Mouse (Mus musculus) neural tube, embryonic 12.5 days (tissue): Measurements from ENCODE around the gene Tenm4. TPM values are rescaled to one million over a fixed set of nuclear protein-coding genes. Genes with fewer than 3 reads are reported as not detected.

Source experiments
- ATAC-seq: fragments of 200-750 bp; cut with Nextera tagmentation; 2 replicates; pipeline ENCODE4 v1.8.0; 2017; ENCODE audit warnings: low read depth, mild to moderate bottlenecking, moderate TSS enrichment, moderate library complexity; ENCODE audit not compliant: low FRiP score
- H3K27ac ChIP-seq: fragments of 300-500 bp; sonication (generic); 2 replicates; pipeline ENCODE4 v1.5.1; 2016
- H3K27me3 ChIP-seq: fragments of 300-500 bp; sonication (generic); replicated peaks from 2 replicates; pipeline ENCODE4 v1.6.1; 2016; ENCODE audit warnings: mild to moderate bottlenecking
- H3K36me3 ChIP-seq: fragments of 300-500 bp; sonication (generic); 2 replicates; pipeline ENCODE4 v1.6.1; 2016; ENCODE audit warnings: mild to moderate bottlenecking
- H3K4me1 ChIP-seq: fragments of 300-500 bp; sonication (generic); 2 replicates; pipeline ENCODE4 v1.6.1; 2016
- H3K4me2 ChIP-seq: fragments of 300-500 bp; sonication (generic); replicated peaks from 2 replicates; pipeline ENCODE4 v1.6.1; 2016; ENCODE audit warnings: mild to moderate bottlenecking
- H3K4me3 ChIP-seq: fragments of 300-500 bp; sonication (generic); 2 replicates; pipeline ENCODE4 v1.5.1; 2016
- H3K9ac ChIP-seq: fragments of 300-500 bp; sonication (generic); 2 replicates; pipeline ENCODE4 v1.6.1; 2016; ENCODE audit warnings: mild to moderate bottlenecking
- H3K9me3 ChIP-seq: fragments of 300-500 bp; sonication (generic); 2 replicates; pipeline ENCODE4 v1.6.1; 2016; ENCODE audit warnings: mild to moderate bottlenecking
- WGBS: fragments of 180-500 bp; shearing (Covaris S2); methylation state at CpG from one replicate; pipeline ENCODE4 v1.1.7; 2016; 5-methylcytosine and 5-hydroxymethylcytosine counted together
- polyA plus RNA-seq: library from polyadenylated mRNA; unstranded; fragments of >200 nt; fragmentation: Nextera tagmentation; extraction: Ambion mirVana; gene quantifications from 2 replicates; pipeline ENCODE4 v1.2.1, GENCODE M21; 2016

Tenm4 gene
- polyA plus RNA-seq, 1 experiment from 2014 or later: 33.0 TPM

DNA sequence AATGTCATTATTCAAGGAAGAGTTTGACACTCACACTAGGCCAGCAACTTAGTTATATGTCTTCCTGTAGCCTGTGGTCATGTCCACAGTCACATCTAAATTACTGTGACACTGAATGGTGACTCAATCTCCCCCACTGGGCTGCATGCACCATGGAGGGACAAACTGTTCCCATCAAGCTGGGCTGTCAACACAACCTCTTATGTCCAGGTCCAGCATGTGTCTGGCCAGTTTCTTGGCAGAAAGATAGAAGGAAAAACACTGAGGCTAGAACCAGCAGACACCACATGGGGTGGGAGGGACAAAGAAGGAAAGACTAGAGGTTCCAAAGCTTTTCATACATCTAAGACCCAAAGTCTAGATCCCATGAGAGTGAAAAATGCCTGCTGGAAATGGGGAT, 541.8 kb downstream of the Tenm4 start:
- Histone ChIP-seq H3K36me3 (peaks cover 6% of the 10 kb centered on the region; the same call in 1 of the 2 replicates), H3K9ac (no peak overlapping the region), H3K27ac (no peak overlapping the region), H3K27me3 (peaks cover 6% of the 10 kb centered on the region), H3K4me3 (no peak overlapping the region), H3K9me3 (no peaks in the 10 kb centered on the region), H3K4me1 (peaks cover 2% of the 10 kb centered on the region; the same call in 1 of the 2 replicates), H3K4me2 (no peak overlapping the region)
- no peak for ATAC-seq

DNA sequence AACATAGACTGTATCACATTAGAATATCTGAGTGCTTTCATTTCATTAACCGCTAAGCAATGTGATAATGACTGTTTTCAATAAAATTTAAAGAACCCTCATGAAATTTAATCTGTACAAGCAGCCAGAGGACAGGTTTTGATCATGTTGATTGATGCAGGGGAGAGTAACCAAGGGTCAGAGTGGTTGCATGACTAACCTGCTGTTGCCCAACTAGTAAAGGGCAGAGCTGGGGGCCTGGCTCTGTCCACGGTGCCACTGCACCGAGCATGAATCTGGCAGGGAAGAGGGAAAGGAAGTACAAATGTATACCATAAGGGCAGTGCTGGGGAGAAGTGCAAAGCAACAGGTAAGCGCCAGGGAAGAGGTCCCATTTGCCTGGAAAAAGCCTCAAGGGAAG, 545.9 kb downstream of the Tenm4 start:
- 91% methylated on average over 4 of the region's 4 CpGs for whole genome bisulfite sequencing
- Histone ChIP-seq H3K4me3 (no peak overlapping the region), H3K27me3 (peaks cover 6% of the 10 kb centered on the region), H3K9ac (no peak overlapping the region), H3K4me1 (peaks cover 32% of the 10 kb centered on the region), H3K27ac (no peak overlapping the region), H3K4me2 (no peak overlapping the region), H3K36me3 (peaks cover 6% of the 10 kb centered on the region; the same call in 1 of the 2 replicates), H3K9me3 (no peaks in the 10 kb centered on the region)
- ATAC-seq: no peak

DNA sequence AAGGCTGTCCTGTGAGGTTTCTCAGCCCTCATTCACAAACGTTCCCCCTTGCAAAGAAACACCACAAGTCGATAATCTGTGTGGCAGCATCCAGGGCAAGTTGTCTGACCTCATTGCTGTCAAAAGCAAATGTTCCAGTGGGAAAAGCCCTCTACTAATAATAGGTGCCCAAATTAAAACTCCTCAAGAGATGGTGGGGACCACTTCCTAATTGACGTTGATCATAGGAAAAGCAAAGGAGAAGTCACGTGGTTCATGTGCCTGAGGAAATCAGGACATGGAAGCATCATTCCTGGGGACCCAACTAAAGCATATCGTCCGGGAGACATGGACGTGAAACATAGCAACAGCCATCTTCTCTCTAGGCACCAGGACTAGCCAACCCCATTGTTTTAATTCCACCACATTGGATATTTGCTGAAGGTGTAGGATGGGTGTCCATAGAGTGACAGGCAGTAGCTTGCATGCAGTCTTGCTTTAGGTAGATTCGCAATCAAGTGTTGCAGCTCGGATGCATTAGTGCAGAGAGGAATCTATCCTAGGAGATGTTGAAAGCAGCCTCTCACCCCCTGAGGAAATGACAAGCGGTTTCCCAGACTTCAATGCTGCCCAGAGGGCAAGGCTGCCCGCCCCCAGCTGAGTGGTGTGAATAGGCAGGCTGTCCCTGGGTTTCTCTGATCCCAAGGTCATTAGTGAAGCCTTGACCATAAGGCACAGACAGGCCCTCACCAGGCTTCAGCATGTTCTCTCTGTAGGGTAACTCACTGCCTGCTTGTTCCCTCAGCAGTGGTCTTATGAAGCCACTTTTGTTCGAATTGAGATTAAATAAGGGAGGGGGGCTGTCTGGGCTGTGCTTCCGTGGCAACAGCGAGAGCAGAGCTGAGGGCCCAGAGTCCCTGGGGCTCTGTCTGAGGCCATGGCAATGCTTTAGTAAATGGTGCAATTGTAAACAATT, 547.4 kb downstream of the Tenm4 start:
- peaks cover 32% of the 10 kb centered on the region for H3K4me1 ChIP-seq
- H3K9ac ChIP-seq: no peak overlapping the region
- H3K36me3 ChIP-seq: peaks cover 6% of the 10 kb centered on the region; the same call in 1 of the 2 replicates
- peak overlapping the region; percentile 37; the same call in 1 of the 2 replicates for H3K27ac ChIP-seq
- H3K27me3 ChIP-seq: peaks cover 7% of the 10 kb centered on the region
- peak; percentile 87 for ATAC-seq
- H3K4me2 ChIP-seq: peak overlapping the region; percentile 24; the same call in 1 of the 2 replicates
- WGBS: 30% methylated on average over 14 of the region's 14 CpGs
- H3K9me3 ChIP-seq: no peaks in the 10 kb centered on the region
- H3K4me3 ChIP-seq: no peak overlapping the region

DNA sequence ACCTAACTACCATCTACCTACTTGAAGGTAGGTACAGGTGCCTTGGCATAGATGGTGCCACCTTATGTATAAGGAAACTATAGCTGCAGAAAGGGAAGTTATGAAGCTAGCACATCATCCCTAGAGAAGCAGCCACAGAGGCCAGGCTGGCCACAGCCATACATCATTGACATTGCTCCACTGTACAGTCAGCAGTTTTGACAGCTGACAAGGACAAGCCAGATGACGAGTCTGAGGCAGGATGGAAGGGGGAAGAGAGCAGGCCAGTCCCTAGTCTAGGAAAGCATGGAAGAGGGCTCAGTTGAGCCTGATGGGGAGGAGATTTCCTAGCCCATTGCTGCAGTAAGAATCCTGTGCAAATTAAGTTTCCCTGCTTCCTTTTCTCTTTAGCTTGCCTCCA, 548.9 kb downstream of the Tenm4 start:
- 0 out of 2 replicates have a peak, but pooled peaks have one; percentile 22 for ATAC-seq
- H3K27me3 ChIP-seq: peaks cover 9% of the 10 kb centered on the region
- H3K9ac ChIP-seq: no peak overlapping the region
- no peak overlapping the region for H3K4me2 ChIP-seq
- H3K27ac ChIP-seq: no peak overlapping the region
- no peaks in the 10 kb centered on the region for H3K9me3 ChIP-seq
- peaks cover 32% of the 10 kb centered on the region for H3K4me1 ChIP-seq
- H3K36me3 ChIP-seq: peaks cover 6% of the 10 kb centered on the region; the same call in 1 of the 2 replicates
- H3K4me3 ChIP-seq: no peak overlapping the region
- 57% methylated on average over 1 of the region's 1 CpGs for WGBS

DNA sequence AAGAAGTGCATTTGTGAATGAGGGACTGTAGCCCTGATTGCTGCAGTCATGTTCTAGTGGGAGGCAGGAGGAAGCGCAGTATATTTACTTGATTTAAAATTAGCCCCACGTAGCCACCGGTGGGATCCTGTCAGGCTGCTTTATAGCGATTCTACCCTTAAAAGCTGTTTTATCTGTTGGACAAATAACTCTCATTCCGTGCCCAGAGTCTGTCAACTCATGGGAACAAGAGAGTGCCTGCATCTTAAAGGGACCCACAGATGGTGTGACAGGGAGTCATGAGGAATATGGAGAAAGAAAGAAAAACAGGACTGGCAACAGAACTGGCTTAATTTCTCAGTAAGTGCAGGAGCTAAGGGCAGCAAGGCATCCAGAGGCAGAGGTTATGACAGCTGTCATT, 549.4 kb downstream of the Tenm4 start:
- Histone ChIP-seq H3K9me3 (no peaks in the 10 kb centered on the region), H3K27me3 (peaks cover 9% of the 10 kb centered on the region), H3K4me3 (no peak overlapping the region), H3K27ac (no peak overlapping the region), H3K4me2 (no peak overlapping the region), H3K36me3 (peaks cover 5% of the 10 kb centered on the region; the same call in 1 of the 2 replicates), H3K4me1 (peaks cover 32% of the 10 kb centered on the region), H3K9ac (no peak overlapping the region)
- ATAC-seq: no peak
- 56% methylated on average over 5 of the region's 5 CpGs for WGBS

DNA sequence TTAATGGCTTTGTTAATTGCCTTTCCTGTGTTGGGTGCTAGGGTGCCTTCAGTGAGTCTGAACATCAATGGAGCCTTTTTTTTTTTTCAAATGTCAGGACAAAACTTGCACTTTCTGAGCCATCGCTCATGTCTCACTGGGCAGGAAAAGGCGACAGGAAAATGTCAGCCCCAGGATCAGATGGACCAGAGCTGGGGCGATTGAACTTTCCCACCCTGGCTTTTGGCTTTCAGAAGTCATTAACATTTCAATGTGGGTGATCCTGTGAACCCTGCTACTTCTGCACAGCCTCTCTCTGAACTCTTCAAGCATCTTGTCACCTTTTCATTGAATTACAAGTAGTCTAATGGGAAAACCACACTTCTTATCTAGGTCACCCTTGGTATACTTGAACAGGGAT, 551.8 kb downstream of the Tenm4 start:
- WGBS: 27% methylated on average over 3 of the region's 3 CpGs
- no peak overlapping the region for H3K27ac ChIP-seq
- no peak overlapping the region for H3K4me3 ChIP-seq
- no peak overlapping the region for H3K9ac ChIP-seq
- peaks cover 31% of the 10 kb centered on the region for H3K4me1 ChIP-seq
- H3K36me3 ChIP-seq: no peaks in the 10 kb centered on the region; the same call in 1 of the 2 replicates
- no peak for ATAC-seq
- H3K9me3 ChIP-seq: no peaks in the 10 kb centered on the region
- H3K4me2 ChIP-seq: no peak overlapping the region
- H3K27me3 ChIP-seq: 0 out of 2 replicates have a peak, but pooled peaks cover 3% of the 10 kb centered on the region

DNA sequence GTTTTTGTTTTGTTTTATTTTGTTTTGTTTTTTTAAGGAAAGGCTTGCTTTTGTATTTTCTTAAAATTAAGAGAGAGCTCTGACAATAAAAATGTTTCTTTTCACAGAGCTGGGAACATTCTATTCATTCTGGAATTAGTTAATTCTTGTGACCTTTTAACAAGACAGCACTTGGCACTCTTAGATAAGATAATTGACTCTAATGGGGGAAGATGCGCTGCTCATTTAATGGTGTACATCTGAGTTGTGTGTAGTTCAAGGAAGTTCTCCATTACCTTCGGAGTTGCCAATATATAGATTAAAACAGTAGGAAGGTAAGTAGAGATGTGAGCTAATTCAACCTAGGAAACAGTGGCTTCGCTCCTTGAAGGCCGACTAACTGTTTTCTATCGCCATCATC, 554.6 kb downstream of the Tenm4 start:
- Histone ChIP-seq H3K27ac (no peak overlapping the region), H3K27me3 (0 out of 2 replicates have a peak, but pooled peaks cover 3% of the 10 kb centered on the region), H3K9ac (no peak overlapping the region), H3K4me3 (no peak overlapping the region), H3K36me3 (peaks cover 4% of the 10 kb centered on the region; the same call in 1 of the 2 replicates), H3K4me1 (peaks cover 3% of the 10 kb centered on the region; the same call in 1 of the 2 replicates), H3K9me3 (no peaks in the 10 kb centered on the region), H3K4me2 (no peak overlapping the region)
- no peak for ATAC-seq
- WGBS: 94% methylated on average over 5 of the region's 5 CpGs

DNA sequence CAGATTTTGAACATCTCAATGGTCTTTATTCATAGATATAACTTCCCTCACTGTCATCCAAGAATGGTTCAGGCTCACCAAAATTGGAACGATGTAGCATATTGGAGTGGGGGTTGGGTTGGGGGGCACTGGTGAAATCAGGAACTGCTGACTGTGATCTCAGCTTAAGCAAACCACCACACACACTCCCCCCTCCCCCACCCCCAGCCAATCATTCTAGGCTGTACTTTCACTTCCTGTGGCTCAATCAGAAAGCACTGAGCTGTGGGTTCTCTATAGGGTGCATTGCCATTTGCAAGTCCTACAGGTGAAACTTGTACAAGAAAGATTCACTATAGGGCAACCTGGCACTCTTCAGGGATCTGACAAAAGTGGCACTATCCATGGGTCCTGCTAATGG, 559.3 kb downstream of the Tenm4 start:
- no peaks in the 10 kb centered on the region for H3K4me1 ChIP-seq
- ATAC-seq: no peak
- no peak overlapping the region for H3K27ac ChIP-seq
- H3K9me3 ChIP-seq: no peaks in the 10 kb centered on the region
- H3K9ac ChIP-seq: no peak overlapping the region
- H3K4me3 ChIP-seq: no peak overlapping the region
- H3K36me3 ChIP-seq: peaks cover 4% of the 10 kb centered on the region; the same call in 1 of the 2 replicates
- 90% methylated on average over 1 of the region's 1 CpGs for WGBS
- no peaks in the 10 kb centered on the region for H3K27me3 ChIP-seq
- no peak overlapping the region for H3K4me2 ChIP-seq

DNA sequence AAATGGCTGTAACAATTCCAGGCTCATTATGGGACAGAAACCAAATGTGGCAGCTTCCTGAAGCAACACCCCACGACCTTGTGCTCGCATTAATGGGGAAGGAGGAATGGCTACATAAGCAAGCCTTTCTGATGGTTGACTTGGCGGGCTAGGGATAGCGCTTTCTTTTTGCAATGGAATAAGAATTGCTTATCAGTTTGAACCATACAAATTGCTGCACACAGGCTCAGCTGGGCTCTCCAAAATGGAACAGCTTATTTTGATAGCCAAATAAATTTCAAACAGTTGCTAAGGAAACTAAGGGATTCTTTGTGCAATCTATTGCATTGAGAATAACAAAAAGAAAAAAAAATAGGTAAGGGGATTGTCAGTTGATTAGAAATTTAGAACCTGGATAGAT, 560.9 kb downstream of the Tenm4 start:
- ATAC-seq: no peak
- Histone ChIP-seq H3K27ac (no peak overlapping the region), H3K36me3 (peaks cover 4% of the 10 kb centered on the region; the same call in 1 of the 2 replicates), H3K4me1 (no peaks in the 10 kb centered on the region), H3K9ac (no peak overlapping the region), H3K4me2 (no peak overlapping the region), H3K27me3 (no peaks in the 10 kb centered on the region), H3K4me3 (no peak overlapping the region), H3K9me3 (no peaks in the 10 kb centered on the region)
- 82% methylated on average over 4 of the region's 4 CpGs for WGBS

DNA sequence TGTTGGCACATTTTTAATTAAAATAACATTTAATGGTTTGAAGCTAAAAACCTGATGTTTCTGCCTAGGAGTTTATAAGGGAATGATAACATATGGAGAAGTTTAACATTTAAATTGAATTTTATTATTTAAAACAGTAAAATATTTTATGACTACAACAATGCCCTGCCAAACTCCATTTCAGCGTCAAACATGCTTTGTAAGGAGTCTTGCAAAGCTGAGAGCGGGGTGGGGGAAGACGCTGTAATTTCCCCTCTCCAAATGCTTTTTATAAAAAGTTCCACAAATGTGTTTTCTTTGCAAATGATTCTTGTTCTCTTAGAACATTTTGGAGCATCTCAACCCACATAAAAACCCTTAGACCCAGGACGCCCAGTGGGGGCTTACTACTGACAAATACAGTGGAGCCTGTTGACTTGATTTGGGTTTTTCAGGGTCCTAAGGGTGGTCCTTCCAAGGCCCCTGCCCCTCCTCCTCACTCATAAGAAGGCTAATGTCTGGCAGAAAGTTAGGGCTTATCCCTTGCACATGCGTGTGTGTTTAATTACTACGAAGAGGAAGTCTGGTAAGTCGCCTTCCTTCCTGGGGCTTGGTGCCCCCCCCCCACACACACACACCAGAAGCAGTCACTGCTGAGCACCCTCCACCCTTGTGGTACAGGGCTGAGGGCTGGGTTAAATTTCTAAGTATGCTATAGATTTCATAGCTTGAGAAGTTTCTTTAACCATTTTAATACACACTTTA, 563.4 kb downstream of the Tenm4 start:
- Histone ChIP-seq H3K27ac (no peak overlapping the region), H3K9ac (no peak overlapping the region), H3K27me3 (no peaks in the 10 kb centered on the region), H3K36me3 (peaks cover 10% of the 10 kb centered on the region; the same call in 1 of the 2 replicates), H3K4me1 (no peaks in the 10 kb centered on the region), H3K4me3 (no peak overlapping the region), H3K9me3 (no peaks in the 10 kb centered on the region), H3K4me2 (no peak overlapping the region)
- ATAC-seq: no peak
- WGBS: 84% methylated on average over 7 of the region's 7 CpGs

DNA sequence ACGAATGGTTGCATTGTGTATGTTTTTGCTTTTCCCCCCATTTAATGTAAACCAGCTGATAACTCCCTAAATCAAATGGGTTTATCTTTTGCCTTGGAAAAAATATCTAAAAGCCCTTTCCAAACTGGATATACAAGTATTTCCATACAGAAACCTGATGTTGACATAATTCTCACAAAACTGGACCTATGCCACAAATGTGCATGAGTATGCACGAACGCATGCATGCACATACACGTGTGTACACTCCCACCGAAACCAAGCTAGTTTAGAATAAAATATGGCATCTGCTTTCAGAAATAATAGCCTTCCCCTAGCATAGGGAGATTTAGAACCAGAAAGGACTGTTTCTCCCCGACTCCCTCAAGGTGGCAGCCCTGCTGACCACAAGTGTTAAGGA, 569.6 kb downstream of the Tenm4 start:
- no peak overlapping the region for H3K4me3 ChIP-seq
- no peak overlapping the region for H3K27ac ChIP-seq
- no peak overlapping the region for H3K4me2 ChIP-seq
- no peak overlapping the region for H3K9ac ChIP-seq
- 79% methylated on average over 6 of the region's 6 CpGs for WGBS
- H3K27me3 ChIP-seq: no peaks in the 10 kb centered on the region
- no peak for ATAC-seq
- H3K9me3 ChIP-seq: no peaks in the 10 kb centered on the region
- peaks cover 9% of the 10 kb centered on the region; the same call in 1 of the 2 replicates for H3K4me1 ChIP-seq
- peaks cover 7% of the 10 kb centered on the region; the same call in 1 of the 2 replicates for H3K36me3 ChIP-seq

DNA sequence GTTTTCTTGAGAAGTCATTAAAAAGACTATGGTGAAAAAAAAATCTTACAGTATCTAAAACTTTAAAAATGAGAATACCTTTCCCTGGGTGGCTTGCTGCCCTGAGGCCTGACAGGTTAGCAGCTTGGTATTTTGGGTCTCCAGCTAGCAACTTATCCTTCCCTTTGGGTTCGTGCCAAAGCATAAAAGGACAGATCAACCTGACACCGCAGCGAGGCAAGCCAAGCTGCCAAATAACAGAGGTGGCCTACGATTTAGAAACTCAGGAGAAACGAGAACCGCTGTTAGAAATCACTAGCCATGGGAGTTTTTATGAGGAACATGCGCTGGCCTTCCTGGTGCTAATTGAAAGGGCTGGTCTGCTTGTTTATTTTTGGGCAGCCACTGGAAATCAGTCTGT, 571.2 kb downstream of the Tenm4 start:
- ATAC-seq: no peak
- H3K36me3 ChIP-seq: peaks cover 6% of the 10 kb centered on the region; the same call in 1 of the 2 replicates
- H3K4me3 ChIP-seq: no peak overlapping the region
- no peaks in the 10 kb centered on the region for H3K27me3 ChIP-seq
- no peak overlapping the region for H3K27ac ChIP-seq
- peaks cover 14% of the 10 kb centered on the region for H3K4me1 ChIP-seq
- no peaks in the 10 kb centered on the region for H3K9me3 ChIP-seq
- H3K9ac ChIP-seq: no peak overlapping the region
- no peak overlapping the region for H3K4me2 ChIP-seq
- 68% methylated on average over 7 of the region's 7 CpGs for WGBS
